26 mouse cellular contexts compared by ENCODE assay signal in the genomic region with DNA sequence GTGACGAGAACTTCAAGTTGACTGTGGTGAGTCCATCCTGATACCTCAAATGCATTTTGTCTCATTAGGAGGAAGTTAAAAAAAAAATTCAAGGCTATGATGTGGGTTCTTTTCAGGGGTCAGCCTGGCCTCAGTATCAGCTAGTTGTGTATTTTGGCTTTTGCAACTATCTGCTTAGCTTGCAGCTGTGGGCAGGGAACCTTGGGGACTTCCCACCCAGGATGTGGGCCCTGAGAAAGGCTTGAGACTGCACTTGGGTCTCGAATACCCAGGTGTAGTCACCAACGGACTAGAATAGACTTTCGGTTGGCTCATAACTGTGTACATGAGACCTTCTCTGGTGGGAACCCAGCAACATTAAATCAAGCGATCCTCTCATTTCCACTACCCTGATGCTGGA. TPM values are rescaled to one million over a fixed set of nuclear protein-coding genes. Genes with fewer than 3 reads are reported as not detected.
DNase-seq lines count a peak whose midpoint lies in the region; ATAC-seq and TF ChIP-seq lines count a peak whose summit lies in the region.
"Had no signal": no experiment of that assay in that cellular context is flagged by ENCODE, and none has a peak within 500 bp of the region (broad histone marks: within the 10 kb centered on the region; RNA-seq: fewer than 3 reads in every experiment).

No protein-coding gene starts in this region.

- TF ChIP-seq POLR2A in spleen, adult 2 months (IDR thresholded peaks at IDR 0.05; ENCODE audit: low read depth, low read length) = no peak

- no peaks in the 10 kb centered on the region for H3K36me3 ChIP-seq in spleen, adult 2 months (ENCODE audit: control insufficient read depth, insufficient read depth, low read length)
- H3K36me3 ChIP-seq: heart, embryonic 12.5 days; limb, embryonic 13.5 days; liver, embryonic 15.5 days; neural tube, embryonic 12.5 days; stomach, embryonic 15.5 days had no signal

- H3K27ac ChIP-seq in spleen, adult 2 months (ENCODE audit: insufficient read depth, low read length) = peak overlapping the region; percentile 66
- H3K27ac ChIP-seq: forebrain, embryonic 13.5 days; limb, embryonic 13.5 days; liver, embryonic 15.5 days; neural tube, embryonic 12.5 days; stomach, embryonic 15.5 days had no signal

- no peak overlapping the region for H3K4me3 ChIP-seq in spleen, adult 2 months (ENCODE audit: extremely low read depth, insufficient read depth, insufficient read length)
- H3K4me3 ChIP-seq: forebrain, embryonic 13.5 days; heart, embryonic 12.5 days; limb, embryonic 13.5 days; liver, embryonic 15.5 days; megakaryocyte, embryonic 14.5 days; neural tube, embryonic 12.5 days; stomach, embryonic 15.5 days had no signal

- 18% methylated on average over 5 of the region's 5 CpGs for WGBS in spleen, adult 2 months

- peak in 1 of 2 experiments; percentile 73 for DNase-seq in spleen, adult 2 months (ENCODE audit: low read depth in 1 of 2, low spot score in 2 of 2)
- DNase-seq in spleen, adult 12 weeks (ENCODE audit: low spot score) = no peak
- DNase-seq in T-cell, adult 2 months (ENCODE audit: low spot score) = peak; percentile 59
- DNase-seq in urinary bladder, postnatal 10 days (ENCODE audit: low spot score) = no peak
- no peak for DNase-seq in kidney, postnatal 10 days
- DNase-seq in adrenal gland, adult (ENCODE audit: inconsistent age in 2 of 2, low spot score in 1 of 2) = no peak
- DNase-seq: cerebellum, postnatal 25 days; heart, postnatal 4 days; kidney, adult 18-20 months; kidney, postnatal 25 days; layer of hippocampus, adult 9-11 months; lung, postnatal 10 days; retina, postnatal 1 day; right cerebral cortex, postnatal 4 days had no signal

- TF ChIP-seq CTCF in spleen, adult 2 months (IDR thresholded peaks at IDR 0.05; ENCODE audit: extremely low read depth, insufficient read depth, insufficient read length, insufficient replicate concordance) = no peak

- peaks cover 19% of the 10 kb centered on the region; the same call in 1 of the 2 replicates for H3K4me1 ChIP-seq in spleen, adult 2 months (ENCODE audit: control insufficient read depth, insufficient read depth, insufficient read length)
- H3K4me1 ChIP-seq: forebrain, embryonic 13.5 days; limb, embryonic 13.5 days; neural tube, embryonic 12.5 days; stomach, embryonic 15.5 days had no signal

- peak; percentile 59 for ATAC-seq in neutrophil, adult 5-6 weeks (ENCODE audit: extremely low read depth, insufficient number of reproducible peaks, low FRiP score, poor library complexity, severe bottlenecking)
- ATAC-seq: forebrain, embryonic 13.5 days; hindbrain, embryonic 16.5 days; midbrain, embryonic 16.5 days had no signal

- no peaks in the 10 kb centered on the region for H3K27me3 ChIP-seq in spleen, adult 2 months (ENCODE audit: control insufficient read depth, insufficient read depth, low read length)
- H3K27me3 ChIP-seq: forebrain, embryonic 13.5 days; limb, embryonic 13.5 days; liver, embryonic 15.5 days; neural tube, embryonic 12.5 days; stomach, embryonic 15.5 days had no signal

RNA-seq across cellular contexts. Expression of a gene that starts 33.4 kb away (rescaled TPM):
- 80.8 and 211 TPM in 2 replicates for polyA plus RNA-seq in spleen, adult 2 months (2012; rRNA removed)
- 112 and 114 TPM in 2 replicates for total RNA-seq in neutrophil, adult 5-6 weeks (2017)

RNA-seq across cellular contexts. Expression of a gene that starts 38.9 kb away (rescaled TPM):
- polyA plus RNA-seq in spleen, adult 2 months (2012; rRNA removed) = 0.20 and 0.23 TPM in 2 replicates
- total RNA-seq in neutrophil, adult 5-6 weeks (2017) = 1.2 and 2.7 TPM in 2 replicates
- total RNA-seq: adrenal gland, postnatal 4 days; heart, postnatal 4 days had no signal
- polyA plus RNA-seq: forebrain, embryonic 13.5 days; gonadal fat pad, adult 2 months; heart, embryonic 12.5 days; hindbrain, embryonic 16.5 days; limb, embryonic 13.5 days; liver, embryonic 15.5 days; midbrain, embryonic 16.5 days; neural tube, embryonic 12.5 days; stomach, embryonic 15.5 days had no signal
